Mouse (Mus musculus) kidney, adult 18-20 months (tissue): ENCODE results near the gene Lrrc37a.
"Not testable (repeated sequence)": the region's sequence is repeated elsewhere in the genome, so short reads cannot be mapped to it uniquely, and the experiment has no call there.

ENCODE experiments used
- DNase-seq: peaks from one replicate; pipeline ENCODE4 v3.0.0; 2021

Lrrc37a gene

DNA sequence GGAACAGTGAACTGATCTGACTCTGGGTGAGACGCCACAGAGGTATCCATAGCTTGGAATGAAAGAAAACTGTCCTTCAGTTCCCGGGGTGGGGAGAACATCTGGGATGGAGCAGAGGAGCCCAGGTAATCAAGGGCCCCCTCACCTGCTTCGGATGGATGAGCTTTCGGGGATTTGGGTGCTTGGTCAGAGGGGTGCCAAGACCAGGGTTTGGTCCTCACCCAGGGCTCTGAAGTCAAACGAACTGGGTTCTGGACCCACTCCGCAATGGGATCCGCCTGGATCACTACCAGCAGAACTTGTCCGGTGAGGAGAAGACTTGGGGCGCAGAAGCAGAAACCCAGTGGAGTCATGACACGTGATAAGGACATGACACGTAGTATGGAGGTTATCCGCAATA lies at the start of gene Lrrc37a:
Lrrc37a (minus strand) TSS at position 101 of the 400 bp plus-strand sequence.
- DNase-seq = no peak

DNA sequence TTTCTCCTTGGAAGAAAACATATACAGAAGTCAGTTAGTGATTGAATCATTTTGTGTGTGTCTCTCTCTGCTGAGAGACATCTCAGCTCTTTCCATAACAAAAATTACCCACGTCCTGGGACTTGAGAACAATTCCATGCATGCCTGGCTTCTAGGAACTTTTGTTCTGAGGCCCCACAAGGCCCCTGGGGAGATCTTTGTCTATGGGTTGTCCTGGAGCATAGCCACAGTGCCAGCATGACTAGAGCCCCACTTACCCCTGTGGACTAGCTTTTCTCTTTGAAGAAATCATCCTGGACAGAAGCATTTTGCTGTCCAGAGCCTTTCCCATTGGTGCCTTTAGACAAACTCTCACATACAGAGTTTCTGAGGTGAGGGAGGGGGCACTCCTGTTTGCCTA lies 30.6 kb upstream of the Lrrc37a start:
- DNase-seq = not testable (repeated sequence)

DNA sequence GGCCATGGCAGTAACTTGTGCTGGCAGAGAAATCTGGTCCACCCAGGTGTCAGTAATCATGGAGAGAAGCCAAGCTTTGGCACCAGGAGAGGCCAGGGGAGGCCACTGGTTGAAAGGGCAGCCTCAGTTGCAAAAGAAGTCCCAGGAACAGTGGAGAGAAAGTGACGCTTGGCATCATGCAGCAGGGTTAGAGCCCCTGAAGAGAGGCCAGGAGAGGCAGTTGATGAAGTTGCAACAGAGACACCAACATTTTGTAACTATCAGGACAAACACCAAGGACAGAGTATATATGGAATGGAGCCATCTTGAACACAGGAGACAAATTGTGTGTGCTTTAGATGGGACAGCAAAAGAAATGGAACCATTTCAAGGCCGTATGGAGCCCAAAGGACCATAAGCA lies 7.7 kb upstream of the Lrrc37a start:
- DNase-seq = no peak

DNA sequence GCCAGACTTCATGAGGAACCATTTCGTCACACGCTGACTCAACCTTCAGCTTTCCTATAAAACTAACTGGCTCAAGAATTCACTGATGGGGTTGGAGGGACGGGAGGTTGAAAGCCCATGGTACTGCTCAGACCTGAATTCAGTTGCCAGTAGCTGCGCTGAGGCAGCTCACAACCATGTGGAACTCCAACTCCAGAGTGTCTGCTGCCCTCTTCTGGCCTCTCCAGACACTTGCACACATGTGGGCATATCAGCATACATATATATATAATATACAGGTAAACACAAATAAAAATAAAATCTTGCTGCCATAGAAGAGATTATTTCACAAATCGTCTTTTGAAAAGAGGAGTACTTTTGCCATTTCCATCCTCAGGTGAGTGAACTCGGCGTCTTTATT lies 40.0 kb downstream of the Lrrc37a start:
- peak; percentile 28 for DNase-seq

DNA sequence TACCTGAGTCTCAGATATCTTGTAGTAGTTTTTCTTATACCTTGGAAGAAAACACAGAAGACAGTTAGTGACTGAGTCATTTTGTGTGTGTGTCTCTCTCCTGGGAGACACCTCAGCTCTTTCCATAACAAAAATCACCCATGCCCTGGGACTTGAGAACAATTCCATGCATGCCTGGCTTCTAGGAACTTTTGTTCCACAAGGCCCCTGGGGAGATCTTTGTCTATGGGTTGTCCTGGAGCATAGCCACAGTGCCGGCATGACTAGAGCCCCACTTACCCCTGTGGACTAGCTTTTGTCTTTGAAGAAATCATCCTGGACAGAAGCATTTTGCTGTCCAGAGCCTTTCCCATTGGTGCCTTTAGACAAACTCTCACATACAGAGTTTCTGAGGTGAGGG lies 53.3 kb downstream of the Lrrc37a start:
- DNase-seq = not testable (repeated sequence)

DNA sequence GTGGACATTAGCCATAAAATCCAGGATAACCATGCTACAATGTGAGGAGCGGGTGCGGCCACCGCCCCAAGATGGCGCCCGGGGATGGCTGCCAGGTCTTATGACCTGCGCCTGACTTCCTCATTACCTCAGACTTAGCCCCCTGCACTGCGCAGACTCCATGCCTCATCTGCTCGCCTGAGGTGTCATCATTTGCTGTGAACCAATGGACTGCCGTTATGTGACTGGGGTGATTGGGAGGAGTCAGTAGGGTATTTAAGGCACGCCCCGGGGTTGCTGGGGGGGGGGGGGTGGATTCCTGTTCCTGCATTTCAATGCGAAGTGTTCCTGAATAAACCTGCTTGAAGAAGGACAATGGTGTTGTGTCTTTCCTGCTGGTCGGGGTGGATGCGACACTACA lies 54.7 kb downstream of the Lrrc37a start:
- not testable (repeated sequence) for DNase-seq

DNA sequence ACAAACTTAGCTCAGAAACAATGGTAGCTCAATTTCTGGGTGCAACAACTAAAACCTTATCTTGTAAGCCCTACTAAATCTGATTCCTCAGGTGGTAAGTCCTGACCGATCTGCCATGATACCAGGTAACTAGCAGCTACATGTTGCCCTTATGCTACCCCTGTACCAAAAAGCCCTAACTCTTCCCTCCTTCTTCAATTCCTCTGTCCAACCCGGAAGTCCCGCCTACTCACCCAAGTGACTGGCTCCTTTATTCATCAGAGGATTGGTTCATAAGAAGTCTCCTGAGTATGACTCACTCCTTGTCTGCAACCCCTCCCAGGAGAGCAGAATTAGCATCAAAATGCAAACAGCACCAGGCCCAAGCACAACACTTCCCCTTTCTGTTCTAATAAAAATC lies 60.7 kb downstream of the Lrrc37a start:
- DNase-seq = no peak

DNA sequence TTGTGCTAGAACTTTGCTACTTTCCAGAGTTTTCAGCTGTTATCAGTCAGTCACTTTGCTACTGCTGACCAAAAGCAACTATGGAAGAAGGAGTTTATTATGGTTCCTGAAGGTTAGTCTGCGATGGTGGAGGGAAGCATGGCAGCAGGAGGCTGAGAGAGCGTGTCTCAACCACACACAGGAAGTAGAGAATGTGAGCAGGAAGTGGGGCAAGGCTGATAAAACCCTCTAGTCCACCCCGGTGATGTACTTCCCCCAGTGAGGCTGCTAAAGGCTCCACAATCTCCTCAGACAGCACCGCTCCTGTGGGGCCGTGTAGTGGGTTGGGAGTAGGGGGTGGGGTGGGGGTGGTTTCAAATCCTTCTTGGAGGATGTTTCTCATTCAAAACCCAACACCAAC lies 68.1 kb downstream of the Lrrc37a start:
- DNase-seq = no peak

DNA sequence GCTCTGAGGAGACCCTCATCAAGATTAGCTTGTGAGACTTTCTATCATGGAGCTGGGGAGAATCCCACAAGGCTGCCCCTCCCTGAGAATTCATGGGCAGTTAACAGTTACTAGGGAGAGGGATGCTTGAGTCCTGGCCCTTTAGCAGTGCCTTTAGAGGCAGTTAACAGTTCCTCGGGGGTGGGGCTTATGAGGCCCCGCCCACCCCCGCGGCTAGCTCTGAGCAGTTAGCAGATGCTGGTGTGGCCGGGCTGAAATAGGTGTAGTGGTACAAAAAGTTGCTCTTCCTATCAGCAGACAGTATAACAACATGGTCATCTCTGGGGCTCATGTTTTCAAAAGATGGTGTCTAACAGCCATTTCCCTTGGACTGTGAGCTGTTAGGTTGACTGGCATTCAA lies 79.4 kb downstream of the Lrrc37a start:
- DNase-seq = no peak

DNA sequence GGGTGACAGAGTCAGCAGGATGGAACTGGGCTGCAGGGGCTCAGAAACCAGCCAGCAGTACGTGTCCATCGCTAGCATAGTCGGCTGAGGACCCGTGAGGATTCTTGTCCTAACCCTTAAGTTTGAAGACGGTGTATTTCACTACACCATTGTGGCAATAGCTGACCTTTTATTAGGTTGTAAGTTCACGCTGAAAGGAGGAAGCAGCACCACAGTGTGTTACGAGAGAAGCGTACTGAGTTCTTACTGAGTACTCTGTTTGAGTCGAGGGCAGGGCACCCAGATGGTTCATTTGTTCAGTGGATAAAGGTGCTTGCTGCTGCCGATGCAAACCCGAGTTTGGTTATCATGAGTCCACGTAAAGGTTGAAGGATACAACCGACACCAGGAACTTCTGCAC lies 84.7 kb downstream of the Lrrc37a start:
- DNase-seq = no peak

DNA sequence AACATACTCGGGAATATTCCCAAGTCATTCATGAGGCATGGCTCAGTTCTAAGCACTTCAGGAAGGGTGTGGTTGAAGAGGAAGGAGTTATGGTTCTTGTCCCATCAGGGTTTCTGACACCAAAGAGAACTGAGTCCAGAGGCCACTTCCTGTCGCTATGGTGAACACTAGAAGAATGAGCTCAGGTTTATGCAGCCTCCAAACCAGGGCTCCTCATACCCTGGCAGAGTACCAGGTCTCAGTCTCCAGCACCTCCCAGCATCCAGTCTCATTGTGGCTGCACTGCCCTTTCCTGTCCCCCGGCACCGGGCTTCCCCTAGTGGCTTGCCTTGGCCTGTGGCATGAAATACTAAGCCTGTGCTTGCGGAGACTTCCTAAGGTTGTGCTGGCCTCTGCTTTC lies 85.2 kb downstream of the Lrrc37a start:
- DNase-seq = peak; percentile 25

DNA sequence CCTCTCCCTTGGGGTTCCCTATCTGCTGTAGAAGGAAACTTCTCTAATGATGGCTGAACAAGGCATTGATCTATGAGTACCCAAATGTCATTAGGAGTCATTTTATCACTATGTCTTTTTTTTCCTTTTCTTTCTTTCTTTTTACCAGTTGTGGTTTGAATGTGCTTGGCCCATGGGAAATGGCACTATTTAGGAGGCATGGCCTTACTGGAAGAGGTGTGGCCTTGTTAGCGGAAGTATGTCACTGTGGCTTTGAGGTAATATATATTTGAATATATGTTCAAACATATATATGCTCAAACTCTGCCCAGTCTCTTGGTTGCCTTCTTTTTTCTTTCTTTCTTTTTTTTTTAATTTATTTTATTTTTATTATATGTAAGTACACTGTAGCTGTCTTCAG lies 90.9 kb downstream of the Lrrc37a start:
- DNase-seq = no peak

DNA sequence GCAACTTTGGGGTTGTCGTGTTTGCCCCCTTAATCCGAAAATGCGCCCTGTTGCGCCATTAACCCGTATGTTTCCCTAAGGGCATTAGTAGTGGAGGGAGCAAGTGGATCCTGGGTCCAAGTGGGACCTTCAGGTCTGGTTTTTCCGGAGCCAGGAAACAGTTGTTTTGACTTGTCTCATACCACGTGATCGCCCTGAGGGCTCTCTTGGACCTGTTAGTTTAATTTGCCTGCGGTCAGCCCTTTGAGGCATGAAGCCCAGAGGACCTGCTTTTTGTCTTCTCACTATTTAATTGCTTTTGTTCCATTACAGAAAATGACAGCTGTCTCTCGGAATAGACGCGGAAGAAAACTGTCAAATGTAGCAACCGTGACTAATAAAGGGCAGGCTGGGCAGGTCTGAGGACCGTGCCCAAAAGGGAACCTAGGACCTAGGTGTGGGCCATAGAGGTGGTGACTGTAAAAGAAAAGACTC lies 91.4 kb downstream of the Lrrc37a start:
- no peak for DNase-seq

DNA sequence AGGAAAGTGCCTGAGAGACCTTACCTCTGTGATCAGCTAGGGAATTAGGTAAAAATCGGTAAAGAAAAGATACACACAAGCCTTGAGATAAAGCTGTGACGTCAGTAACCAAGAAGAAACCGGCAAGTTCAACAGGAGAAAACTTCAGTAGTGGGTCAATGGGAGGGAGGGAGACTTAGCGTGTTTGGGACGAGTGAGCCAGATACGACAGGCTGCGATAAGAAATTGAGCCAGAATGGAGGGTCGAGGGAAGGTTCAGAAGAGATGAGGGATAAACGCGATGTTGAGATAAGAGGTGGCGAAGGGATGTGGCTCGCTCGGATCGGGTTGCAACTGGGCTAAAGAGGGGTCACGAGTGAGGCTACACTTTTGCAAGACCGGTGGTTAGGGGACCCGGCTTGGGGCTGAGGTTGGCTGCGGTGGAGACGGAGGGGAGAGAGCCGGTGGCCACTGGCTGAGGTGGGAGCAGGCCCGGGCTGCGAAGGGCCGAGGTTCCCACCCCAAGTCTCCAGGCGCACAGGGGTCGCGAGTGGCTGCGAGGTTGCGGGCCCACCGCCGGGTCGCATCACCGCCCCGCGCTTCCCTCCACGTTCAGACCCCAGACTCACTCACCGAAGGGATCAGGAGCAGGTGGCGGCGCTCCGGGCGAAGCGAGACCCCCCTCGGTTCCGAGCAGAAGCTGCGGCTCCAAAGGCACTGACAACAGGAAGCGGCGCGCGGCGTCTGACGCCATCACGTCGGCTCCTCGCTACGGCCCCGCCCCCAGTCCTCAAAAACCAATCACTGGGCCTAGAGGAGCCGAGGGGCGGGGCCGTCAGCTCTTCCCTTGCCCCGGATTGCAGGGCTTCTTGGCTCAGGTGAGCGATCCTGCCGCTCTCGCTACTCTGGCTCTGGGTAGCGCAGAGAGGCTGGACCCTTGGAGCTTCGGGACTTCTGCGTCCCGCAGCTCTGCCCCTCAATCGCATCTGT lies 92.1 kb downstream of the Lrrc37a start, which contains the start of gene Plekhm1:
Plekhm1 (minus strand) TSS at position 707 of the 969 bp plus-strand sequence.
- peak; percentile 97 for DNase-seq

DNA sequence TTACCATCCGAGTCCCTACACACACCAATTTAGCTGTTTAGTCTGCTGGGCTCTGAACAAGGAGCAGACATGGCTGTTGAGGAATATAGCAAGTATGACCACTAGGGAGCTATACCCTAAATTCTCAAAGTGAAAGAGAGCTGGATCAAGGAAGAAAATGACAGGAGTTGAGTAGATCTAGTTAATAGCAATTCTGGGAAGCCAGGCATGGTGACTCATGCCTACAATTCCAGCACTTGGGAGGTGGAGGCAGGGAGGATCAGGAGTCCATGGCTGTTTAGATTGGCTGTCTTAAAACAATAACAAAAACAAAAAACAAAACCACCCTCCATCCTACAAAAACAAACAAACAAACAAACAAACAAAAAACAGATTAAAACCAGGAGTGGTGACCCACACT lies 93.1 kb downstream of the Lrrc37a start:
- DNase-seq = no peak

DNA sequence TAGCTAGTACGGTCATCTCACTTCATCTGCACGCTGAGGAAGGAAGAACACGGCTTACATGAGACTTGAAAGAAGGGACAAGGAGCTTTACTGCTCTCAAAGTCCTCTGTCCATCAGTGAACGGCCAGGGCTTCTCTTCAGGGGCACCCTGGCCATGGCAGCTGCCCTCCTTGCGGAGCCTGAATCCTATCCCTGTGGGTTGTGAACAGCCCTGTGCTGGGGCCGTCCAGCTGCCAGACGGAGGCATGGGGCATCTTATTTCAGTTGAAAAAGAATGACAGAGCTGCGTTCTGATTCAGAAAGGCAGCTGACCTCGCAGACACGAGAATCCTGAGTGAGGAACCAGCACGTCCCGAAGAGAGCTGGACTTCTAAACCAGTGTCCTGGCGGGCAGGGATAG lies 95.5 kb downstream of the Lrrc37a start:
- DNase-seq = no peak

DNA sequence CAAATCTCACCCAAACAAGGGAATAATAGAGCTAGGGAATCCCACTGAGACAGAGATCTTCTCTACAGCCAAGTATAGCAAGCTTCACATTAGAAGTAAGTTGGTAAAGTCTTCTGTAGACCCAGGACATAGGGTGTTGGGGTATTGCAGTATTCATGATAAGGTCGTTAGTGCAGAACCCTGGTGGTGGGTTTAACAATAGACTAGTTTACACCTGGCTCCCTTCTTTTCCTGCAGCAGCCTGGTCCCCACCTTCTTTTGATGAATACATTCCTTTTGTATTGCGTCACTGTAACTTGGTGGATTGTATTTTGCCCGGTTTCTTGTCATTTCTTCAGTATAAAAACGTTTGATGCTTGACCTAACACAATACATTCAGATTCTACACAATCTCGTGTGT lies 97.3 kb downstream of the Lrrc37a start:
- DNase-seq = not testable (repeated sequence)

DNA sequence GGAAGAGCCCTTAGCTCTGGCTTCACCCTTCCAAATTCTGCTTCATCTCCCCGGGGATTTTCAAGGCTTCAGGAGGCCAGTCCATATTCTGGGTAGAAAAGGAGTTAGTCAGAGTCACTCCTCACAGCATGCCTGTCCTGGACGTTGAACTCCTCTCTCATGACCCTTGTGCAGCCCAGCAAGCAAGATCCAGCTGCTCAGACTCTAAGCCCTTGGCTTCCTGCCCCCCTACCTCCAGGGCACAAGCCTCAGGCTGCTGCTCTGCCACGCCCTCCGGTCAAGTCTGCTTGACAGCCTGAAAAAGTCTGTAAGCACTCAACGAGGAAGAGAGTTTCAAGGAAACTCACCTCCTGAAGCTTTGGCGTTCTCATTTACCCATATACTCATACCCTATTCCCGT lies 97.8 kb downstream of the Lrrc37a start:
- DNase-seq = peak; percentile 74

DNA sequence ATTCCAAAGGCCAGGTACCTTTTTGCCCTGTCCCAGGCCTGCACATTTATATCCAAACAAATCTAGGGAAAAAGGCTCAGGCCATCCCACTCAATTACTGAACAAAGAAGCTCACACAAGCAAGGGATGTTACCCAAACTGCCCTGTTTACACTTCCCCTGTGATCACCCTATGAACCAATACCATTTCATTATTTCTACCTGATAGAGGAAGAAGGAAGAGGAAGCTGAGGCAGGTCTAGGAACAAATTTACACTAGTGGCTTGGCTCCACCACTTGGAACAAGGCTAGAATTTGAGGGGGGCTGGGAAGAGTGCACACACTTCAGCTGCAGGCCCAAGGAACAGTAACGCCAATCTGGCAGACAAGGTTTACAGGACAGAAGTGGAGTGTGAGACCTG lies 98.6 kb downstream of the Lrrc37a start:
- no peak for DNase-seq

DNA sequence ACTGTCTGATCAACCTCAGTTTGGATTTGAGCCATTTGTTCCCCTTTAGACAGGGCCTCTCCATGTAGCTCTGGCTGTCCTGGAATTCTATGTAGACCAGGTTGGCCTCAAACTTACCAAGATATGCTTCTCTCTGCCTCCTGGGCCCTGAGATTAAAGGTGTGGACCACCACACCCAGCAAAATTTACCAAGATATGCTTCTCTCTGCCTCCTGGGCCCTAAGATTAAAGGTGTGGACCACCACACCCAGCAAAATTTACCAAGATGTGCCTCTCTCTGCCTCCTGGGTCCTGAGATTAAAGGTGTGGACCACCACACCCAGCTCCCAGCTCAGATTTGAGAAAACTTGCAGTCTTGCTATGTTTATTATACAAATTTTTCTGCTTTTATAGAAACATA lies 99.8 kb downstream of the Lrrc37a start:
- DNase-seq = no peak

DNA sequence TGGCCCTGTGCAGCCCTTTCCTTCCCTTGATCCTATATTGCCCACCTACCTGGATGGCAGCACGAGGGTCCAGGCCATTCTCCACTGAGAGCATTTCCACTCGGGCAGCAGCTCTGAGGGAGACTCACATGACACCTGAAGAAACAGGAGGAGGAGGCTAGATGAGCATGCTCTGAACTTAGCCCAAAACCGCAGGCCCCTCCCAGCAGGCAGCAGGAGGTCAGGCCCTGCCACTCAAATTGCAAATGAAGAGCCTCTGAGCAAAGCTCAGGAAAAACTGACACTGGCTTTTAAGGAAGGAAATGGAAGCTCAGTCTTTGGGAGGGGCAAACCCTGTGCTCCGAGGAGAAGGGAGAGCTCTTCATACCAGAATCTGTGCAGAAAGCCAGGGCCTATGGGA lies 100.6 kb downstream of the Lrrc37a start:
- peak; percentile 59 for DNase-seq

DNA sequence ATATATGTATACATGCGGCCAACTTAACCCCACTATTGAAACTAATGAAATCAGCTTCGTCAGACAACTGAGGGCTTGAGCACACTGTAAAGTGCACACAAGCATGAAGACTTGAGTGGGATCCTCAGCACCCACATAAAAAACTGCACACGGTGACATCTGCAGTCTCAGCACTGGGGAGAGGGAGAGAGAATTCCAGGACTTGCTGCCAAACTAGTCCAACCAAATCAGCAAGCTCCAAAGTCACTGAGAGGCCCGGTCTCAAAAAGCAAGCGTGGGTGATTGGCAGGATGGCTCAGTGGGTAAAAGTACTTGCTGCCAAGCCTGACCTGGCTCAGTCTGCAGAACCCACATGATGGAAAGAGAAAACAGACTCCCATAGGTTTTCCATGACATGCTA lies 101.7 kb downstream of the Lrrc37a start:
- DNase-seq = no peak

DNA sequence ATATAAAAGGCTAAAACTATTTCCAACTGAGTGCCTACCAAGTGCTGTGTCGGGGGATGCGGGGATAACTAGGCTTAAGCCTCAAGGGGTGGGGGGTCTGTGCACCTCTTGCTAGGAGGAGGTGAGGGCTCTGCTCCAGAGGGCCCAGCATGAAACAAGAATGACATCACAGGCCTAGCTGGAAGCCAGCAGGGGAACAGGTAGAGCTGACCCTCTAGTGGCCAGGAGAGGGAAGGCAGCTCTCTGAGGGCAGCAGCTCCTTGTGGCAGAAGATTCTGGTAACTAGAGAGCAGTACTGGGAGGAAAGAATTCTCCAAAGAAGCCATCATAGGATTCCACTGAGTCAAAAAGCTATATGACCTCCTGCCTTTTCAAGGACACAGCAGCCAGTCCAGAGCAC lies 102.2 kb downstream of the Lrrc37a start:
- DNase-seq = peak; percentile 70
